Mouse (Mus musculus) urinary bladder, adult 2 months (tissue): ENCODE data around the gene Cela1. TPM values are rescaled to one million over a fixed set of nuclear protein-coding genes. Genes with fewer than 3 reads are reported as not detected.

Experiments
- DNase-seq: peaks from one replicate; pipeline ENCODE4 v3.0.0; 2022; ENCODE audit warnings: low spot score
- polyA plus RNA-seq: library from polyadenylated mRNA; depleted of rRNA; stranded (reverse); fragments of >200 nt; gene quantifications from 2 replicates; pipeline ENCODE4 v1.2.3, GENCODE M21; 2012

Gene Cela1
- polyA plus RNA-seq, 1 experiment = 135 TPM

GRCm38 (mm10) chr15:100670833-100671232, 16.9 kb downstream of the Cela1 start:
- DNase-seq = no peak

- no peak for DNase-seq
Measured at GRCm38 (mm10) chr15:100670004-100670403, 17.7 kb downstream of the Cela1 start.

GRCm38 (mm10) chr15:100669337-100669736, 18.4 kb downstream of the Cela1 start, which contains the start of gene Bin2:
Gene Bin2 (minus strand): TSS chr15:100669553.
- DNase-seq = no peak

GRCm38 (mm10) chr15:100667871-100668545, 19.7 kb downstream of the Cela1 start:
- no peak for DNase-seq

GRCm38 (mm10) chr15:100667420-100667819, 20.3 kb downstream of the Cela1 start:
- DNase-seq = no peak

- no peak for DNase-seq
Measured at GRCm38 (mm10) chr15:100666851-100667250, 20.9 kb downstream of the Cela1 start.

GRCm38 (mm10) chr15:100666219-100666696, 21.5 kb downstream of the Cela1 start:
- no peak for DNase-seq

- no peak for DNase-seq
Measured at GRCm38 (mm10) chr15:100665411-100666218, 22.1 kb downstream of the Cela1 start.

GRCm38 (mm10) chr15:100664813-100665274, 22.9 kb downstream of the Cela1 start:
- no peak for DNase-seq

- no peak for DNase-seq
Measured at GRCm38 (mm10) chr15:100660805-100661204, 26.9 kb downstream of the Cela1 start.

- DNase-seq = no peak
Measured at GRCm38 (mm10) chr15:100660306-100660705, 27.4 kb downstream of the Cela1 start.

- no peak for DNase-seq
Measured at GRCm38 (mm10) chr15:100655201-100655600, 32.5 kb downstream of the Cela1 start.

GRCm38 (mm10) chr15:100654271-100654670, 33.5 kb downstream of the Cela1 start:
- DNase-seq = no peak

- no peak for DNase-seq
Measured at GRCm38 (mm10) chr15:100651610-100652009, 36.1 kb downstream of the Cela1 start.

- no peak for DNase-seq
Measured at GRCm38 (mm10) chr15:100650111-100650510, 37.6 kb downstream of the Cela1 start.

- DNase-seq = no peak
Measured at GRCm38 (mm10) chr15:100646161-100646560, 41.6 kb downstream of the Cela1 start.

- DNase-seq = no peak
Measured at GRCm38 (mm10) chr15:100642451-100642850, 45.3 kb downstream of the Cela1 start.

GRCm38 (mm10) chr15:100641226-100641810, 46.4 kb downstream of the Cela1 start:
- DNase-seq = no peak

- no peak for DNase-seq
Measured at GRCm38 (mm10) chr15:100639972-100640750, 47.6 kb downstream of the Cela1 start.

GRCm38 (mm10) chr15:100637661-100638060, 50.1 kb downstream of the Cela1 start:
- DNase-seq = no peak

- DNase-seq = peak; percentile 67
Measured at GRCm38 (mm10) chr15:100636700-100637501, 50.8 kb downstream of the Cela1 start, which contains the start of gene Smagp. Gene Smagp (minus strand): TSS chr15:100636940.
